Mouse (Mus musculus) left cerebral cortex, adult 2 months (tissue): ENCODE data around the gene Cxcl2. TPM values are rescaled to one million over a fixed set of nuclear protein-coding genes. Genes with fewer than 3 reads are reported as not detected.

Source experiments
- DNase-seq, 2 experiments: peaks; one replicate each; pipeline ENCODE4 v3.0.0; 2021 to 2022; ENCODE audit warnings: low spot score in 2 of 2, mixed read lengths in 1 of 2; ENCODE audit errors: extremely low spot score in 1 of 2
- H3K27ac ChIP-seq: fragments of 200-600 bp; 2 replicates; pipeline ENCODE4 v1.8.1; 2022
- H3K4me3 ChIP-seq: fragments of 200-600 bp; 2 replicates; pipeline ENCODE4 v1.8.1; 2022
- CTCF ChIP-seq: fragments of 200-600 bp; IDR thresholded peaks from 2 replicates; pipeline ENCODE4 v1.8.1; 2022; ENCODE audit warnings: antibody characterized with exemption, mild to moderate bottlenecking, moderate library complexity
- intact Hi-C: fragments of 180-260 bp; cut with DNase I; formaldehyde crosslinking; loops from one replicate; pipeline ENCODE4 v1.15.1; 2025
- long read RNA-seq, 2 experiments: library from polyadenylated mRNA; stranded (forward); transcript quantifications; one replicate each; pipeline ENCODE4 v2.0.0; 2021; ENCODE audit warnings: borderline mapping rate in 2 of 2
- total RNA-seq, 2 experiments: library from RNA; stranded (reverse); gene quantifications; 2 replicates each; pipeline ENCODE4 v1.2.3; 2021

Gene Cxcl2
- total RNA-seq: not detected
- long read RNA-seq, experiment 1: 0 reads
- long read RNA-seq, experiment 2: 0 reads

DNA sequence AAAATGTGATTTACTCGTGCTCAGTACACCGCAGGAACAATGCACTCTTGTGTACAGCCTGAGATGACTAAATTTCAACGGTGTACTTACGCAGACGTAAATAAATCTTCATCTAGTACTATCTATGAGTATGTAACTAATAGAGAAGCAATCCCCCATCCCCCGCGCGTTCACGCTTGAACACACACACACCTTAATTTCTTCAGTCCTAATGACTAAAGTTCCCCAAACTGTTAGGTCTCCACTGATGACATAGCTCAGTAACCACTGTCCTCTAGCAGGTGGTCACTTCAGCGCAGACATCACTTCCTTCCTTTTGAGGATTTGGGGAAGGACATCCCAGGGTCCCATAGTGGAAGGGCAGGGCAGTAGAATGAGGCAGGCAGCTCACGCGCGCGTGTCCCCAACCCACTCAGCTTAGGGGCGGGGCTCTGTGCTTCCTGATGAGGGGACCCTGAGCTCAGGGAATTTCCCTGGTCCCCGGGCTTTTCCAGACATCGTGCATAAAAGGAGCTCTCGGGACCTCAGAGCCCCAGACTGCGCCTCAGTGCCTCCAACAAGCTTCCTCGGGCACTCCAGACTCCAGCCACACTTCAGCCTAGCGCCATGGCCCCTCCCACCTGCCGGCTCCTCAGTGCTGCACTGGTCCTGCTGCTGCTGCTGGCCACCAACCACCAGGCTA, at the start of gene Cxcl2:
Gene Cxcl2, plus strand, starts transcription at position 533 of the 682 bp plus-strand sequence.
- TF ChIP-seq CTCF: no peak
- Histone ChIP-seq H3K27ac (no peak within 1 kb of the TSS), H3K4me3 (no peak within 1 kb of the TSS)
- no peak for DNase-seq
- intact Hi-C loops: loop anchor here (10.0 kb wide), 3 partner anchors 299 to 699 kb away; no protein-coding TSS in a partner anchor

DNA sequence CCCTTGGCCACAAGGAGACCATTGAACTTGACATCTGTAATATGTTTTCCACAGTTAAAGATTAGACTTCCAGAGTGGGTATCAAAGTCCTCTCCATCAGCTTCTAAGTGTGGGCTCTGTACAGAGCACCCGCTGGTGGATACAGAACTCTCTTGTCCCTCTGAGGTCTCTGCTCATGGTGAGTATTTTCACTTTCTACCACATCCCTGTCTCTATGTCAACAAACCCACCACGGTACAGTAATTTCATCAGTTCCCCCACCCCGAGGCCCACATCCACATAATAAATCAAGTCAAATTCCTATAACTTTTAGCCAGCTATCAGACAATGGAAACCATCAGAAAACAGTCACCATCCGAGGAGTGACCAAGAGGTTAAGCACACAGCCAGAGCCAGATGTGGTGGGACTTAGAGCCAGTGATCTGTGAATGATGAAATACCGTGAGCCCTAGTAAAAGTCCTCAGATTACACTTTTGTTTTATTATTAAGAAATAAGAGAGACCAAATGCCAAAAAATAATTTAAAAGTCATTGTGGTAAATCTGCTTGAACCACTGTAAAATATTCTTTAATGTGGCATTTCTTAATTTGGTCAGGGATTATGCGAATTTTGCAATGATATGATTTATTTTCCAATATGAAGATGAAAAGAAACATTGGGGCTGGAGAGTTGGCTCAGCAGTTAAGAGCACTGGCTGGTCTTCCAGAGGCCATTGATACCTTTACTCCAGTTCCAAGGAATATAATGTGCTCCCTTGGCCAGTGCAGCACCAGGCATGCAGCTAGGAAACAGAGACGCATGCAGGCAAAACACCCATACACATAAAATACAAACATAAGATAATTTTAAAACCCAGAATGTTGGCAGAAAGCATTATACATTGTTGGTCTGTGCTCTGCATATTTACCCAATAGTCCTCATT, 48.1 kb upstream of the Cxcl2 start:
- DNase-seq: no peak
- TF ChIP-seq CTCF: no peak
- Histone ChIP-seq H3K4me3 (no peak overlapping the region), H3K27ac (no peak overlapping the region)
- intact Hi-C loops: no loop called here

DNA sequence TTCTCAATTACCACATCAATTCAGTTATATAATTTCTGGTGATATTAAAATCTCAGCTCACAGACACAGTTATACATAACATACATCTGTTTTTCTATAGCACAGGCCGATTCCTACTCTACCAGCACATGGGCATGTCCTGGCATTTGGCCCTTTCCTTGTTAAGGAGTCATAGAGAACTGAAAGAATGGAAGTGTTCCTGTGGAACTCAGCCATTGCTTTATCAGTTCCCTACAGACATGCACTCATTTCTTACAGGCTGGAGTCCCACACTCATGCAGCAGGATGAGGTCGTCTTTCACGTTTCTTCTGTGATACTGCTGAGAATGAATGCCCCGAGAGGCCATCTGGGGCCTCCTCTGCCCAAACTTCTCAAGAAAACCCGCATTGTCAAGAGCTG, 46.2 kb upstream of the Cxcl2 start:
- no peak overlapping the region for H3K4me3 ChIP-seq
- intact Hi-C loops: no loop called here
- no peak overlapping the region for H3K27ac ChIP-seq
- DNase-seq: no peak
- no peak for TF ChIP-seq CTCF

DNA sequence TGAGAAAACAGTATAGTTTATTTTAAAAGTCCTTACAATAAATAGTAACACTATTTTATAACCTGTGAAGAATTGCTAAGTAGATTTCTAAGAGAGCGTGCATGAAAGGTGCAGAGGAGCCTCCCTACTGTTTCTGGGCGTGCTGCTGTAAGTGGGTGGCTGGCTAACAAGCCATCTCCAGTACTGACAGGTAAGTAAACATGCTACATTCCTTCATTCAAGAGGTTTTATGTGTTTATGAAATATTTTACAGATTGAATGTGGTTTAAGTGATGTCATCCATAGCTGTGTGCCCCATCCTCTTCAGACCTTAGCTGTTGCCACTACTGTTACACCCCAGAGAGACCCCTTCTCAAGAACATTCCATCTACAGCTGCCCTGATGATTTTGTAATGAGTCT, 45.2 kb upstream of the Cxcl2 start:
- Histone ChIP-seq H3K27ac (no peak overlapping the region), H3K4me3 (no peak overlapping the region)
- intact Hi-C loops: no loop called here
- DNase-seq: no peak
- TF ChIP-seq CTCF: no peak

DNA sequence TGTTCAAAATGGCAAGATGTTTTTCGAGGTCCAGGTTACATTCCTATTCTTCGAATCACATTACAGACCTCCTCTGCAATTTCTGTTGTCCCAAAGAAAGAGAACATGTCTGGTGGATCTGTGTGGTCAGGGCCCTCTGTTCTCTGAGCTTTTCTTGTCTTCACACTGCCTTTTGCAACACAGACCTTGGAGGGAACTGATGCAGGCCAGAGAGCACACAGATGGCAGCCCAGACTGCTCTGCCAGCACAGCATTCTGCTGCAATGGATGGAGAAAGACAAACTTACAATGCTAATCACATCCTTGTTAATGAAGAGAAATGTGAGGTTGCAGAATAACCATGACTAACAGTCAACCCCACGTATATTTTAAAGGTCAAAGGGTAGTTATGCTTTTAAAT, 44.6 kb upstream of the Cxcl2 start:
- intact Hi-C loops: no loop called here
- TF ChIP-seq CTCF: no peak
- H3K27ac ChIP-seq: no peak overlapping the region
- H3K4me3 ChIP-seq: no peak overlapping the region
- DNase-seq: no peak

DNA sequence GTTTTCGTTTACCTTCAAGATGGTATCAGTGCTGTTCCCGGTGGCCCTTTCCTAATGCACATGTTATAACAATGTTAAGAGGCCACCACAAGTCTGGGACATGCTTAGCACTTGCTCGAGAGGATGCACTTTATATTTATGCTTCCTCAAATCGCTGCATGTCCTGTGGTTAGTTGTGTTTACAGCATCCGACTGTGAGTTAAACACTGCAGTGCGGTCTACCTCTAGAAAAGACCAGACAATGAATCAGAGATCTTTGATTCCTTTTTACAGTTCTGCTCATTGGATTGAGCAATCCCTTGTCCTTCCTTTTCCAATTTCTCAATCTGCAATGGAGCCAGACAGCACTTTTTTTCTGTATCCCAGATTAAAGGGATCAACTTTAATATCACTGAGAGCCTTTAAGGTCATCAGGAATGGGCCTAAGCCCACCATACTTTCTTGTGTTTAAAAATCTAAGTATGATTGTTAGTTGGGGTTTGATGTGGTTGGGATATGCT, 41.7 kb upstream of the Cxcl2 start:
- Histone ChIP-seq H3K4me3 (no peak overlapping the region), H3K27ac (no peak overlapping the region)
- intact Hi-C loops: no loop called here
- no peak for TF ChIP-seq CTCF
- DNase-seq: no peak

DNA sequence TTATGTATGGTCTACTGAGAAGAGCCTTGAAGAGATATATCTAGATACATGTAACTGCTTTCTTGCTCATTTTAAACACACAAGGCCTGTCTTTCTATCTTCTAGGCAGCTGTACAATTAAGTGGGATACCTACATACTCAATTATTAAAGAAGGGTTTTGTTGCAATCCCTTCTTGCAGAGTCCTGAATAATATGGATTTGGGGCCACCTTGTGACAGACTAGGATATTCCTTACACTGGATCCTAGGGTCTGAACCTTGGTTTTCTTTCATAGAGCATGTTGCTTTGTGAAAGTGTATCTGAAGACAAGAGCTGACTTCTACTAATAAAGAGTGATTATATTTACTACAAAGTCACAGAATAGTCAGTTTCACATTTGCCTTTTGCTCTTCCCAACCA, 36.9 kb upstream of the Cxcl2 start:
- peak; percentile 29 for TF ChIP-seq CTCF
- intact Hi-C loops: no loop called here
- H3K4me3 ChIP-seq: no peak overlapping the region
- DNase-seq: no peak
- H3K27ac ChIP-seq: no peak overlapping the region

DNA sequence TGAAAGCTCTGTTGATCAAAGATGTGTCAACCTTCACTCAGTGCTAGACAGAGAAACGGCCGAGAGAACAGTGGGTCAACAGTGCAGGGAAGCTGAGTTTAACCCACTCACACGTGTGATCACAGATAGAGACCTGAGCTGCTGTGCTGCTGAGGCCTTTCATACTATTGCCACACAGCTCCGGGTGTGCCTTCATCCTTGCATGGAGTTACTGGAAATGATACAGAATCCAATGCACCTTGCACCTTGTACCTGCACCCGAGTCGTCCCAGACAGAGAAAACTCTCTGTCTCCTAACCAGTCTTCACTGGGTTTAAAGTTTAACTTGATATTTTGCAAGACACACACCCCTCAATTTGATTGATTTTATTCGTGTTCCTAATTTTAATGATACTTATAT, 31.3 kb upstream of the Cxcl2 start:
- Histone ChIP-seq H3K4me3 (no peak overlapping the region), H3K27ac (no peak overlapping the region)
- intact Hi-C loops: no loop called here
- no peak for TF ChIP-seq CTCF
- no peak for DNase-seq

DNA sequence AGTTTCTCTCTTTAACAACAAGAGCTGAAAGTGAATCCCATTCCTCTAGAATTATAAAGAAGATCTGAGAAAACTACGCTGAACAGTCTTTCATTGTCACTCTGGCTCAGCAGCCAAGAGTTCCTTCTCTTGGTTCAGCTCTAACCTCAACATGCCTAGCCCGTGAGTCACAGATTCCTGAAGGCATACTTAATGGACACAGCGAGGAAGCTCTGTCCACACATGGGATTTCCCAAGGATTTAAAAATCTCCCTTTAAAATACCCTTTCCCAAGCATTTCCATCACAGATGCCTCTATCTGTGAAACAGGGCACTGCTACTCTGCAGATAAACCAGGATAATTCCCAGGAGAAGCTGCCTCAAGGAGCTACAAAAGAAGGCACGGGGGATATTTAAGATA, 27.6 kb upstream of the Cxcl2 start:
- TF ChIP-seq CTCF: peak; percentile 6
- H3K27ac ChIP-seq: no peak overlapping the region
- no peak for DNase-seq
- intact Hi-C loops: no loop called here
- H3K4me3 ChIP-seq: no peak overlapping the region

DNA sequence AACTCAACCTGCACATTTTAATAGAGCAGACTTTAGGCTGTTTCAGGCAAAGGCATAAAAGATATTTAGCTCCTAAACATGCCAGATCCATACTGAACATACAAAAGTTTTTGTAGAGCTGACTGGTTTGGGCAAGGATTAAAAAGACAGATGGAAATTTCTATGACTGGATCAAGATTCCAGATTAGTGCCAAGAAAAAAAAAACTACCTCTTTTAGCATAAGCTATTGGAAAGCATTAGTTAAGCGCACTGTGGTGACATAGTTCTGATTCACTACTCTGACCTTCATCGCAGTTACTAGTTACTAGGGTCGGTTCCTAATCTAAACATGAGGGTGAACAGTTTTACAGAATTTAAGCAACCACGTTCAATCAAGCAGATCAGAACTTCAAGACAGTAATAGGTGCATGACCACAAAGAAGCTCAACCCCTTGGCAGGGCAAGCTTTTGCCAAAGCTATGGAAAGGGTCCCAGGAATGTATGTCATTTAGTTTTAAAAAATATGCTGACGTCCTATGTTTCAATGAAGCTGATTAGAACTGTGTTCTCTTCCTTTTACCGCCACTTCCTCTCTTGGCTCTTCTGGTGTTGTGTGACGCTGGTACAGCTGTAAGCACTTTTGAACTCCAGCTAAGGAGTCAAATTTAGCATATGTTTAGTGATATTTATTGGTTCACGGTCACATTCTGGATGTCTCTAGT, 27.0 kb upstream of the Cxcl2 start:
- TF ChIP-seq CTCF: no peak
- Histone ChIP-seq H3K27ac (no peak overlapping the region), H3K4me3 (no peak overlapping the region)
- no peak for DNase-seq
- intact Hi-C loops: no loop called here

DNA sequence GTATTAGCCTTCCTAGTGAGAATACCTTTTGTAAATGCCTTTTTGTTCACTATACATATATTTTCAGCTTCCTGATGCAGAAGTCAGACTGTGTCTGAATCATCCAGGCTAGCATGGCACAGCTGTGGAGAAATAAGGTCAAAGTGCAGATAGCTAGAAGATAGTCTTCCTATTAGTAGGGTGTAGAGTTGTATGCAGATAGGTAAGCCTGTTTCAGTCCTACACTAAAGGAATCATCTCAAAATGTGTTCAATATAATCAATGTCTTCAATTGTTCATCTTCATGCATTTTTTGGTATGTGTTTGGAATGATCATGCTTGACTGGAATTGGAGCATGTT, 26.5 kb upstream of the Cxcl2 start:
- H3K27ac ChIP-seq: no peak overlapping the region
- intact Hi-C loops: no loop called here
- no peak for TF ChIP-seq CTCF
- DNase-seq: no peak
- H3K4me3 ChIP-seq: no peak overlapping the region
